22 mouse cellular contexts compared by ENCODE assay signal in the genomic region with DNA sequence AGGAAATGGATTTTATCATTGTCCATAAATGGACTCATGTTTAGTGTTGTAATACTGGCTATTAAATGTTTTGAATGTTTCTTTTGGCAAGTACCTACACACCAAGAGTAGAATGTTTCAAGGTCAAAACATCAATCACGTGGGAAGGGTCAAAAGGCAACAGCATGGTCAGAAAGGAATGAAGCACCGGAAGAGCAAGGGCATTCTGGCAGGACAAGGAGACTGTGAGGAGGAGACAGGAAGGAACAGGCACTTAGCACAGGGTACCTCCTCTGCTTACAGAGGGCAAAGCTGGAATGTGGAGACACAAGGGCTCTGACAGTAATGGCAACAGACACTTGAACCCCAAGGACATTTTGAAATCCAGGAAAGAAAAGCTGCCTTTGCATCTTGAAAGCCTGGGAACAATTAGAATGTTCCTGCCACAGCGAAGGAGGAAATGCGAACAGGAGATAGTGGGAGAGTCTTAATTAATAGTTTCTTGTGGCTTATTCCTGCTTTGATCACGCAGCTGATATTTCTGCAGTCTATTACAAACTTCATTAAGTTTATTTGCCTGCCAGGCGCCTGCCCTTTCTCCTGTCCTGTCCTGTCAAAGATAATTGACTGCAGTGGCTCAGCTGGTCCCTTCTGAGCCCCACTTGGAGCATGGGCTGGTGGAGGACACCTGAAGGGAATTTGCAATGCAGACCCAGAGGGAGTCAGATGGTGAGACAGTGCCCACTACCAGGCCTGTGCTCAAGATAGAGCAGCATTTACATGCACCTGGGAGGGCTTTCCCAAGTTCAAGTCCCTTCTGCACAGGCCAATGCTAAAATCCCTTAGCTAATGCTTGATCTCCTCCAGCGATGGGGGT.
DNase-seq lines count a peak whose midpoint lies in the region; ATAC-seq and TF ChIP-seq lines count a peak whose summit lies in the region.
"Had no signal": no experiment of that assay in that cellular context is flagged by ENCODE, and none has a peak within 500 bp of the region (broad histone marks: within the 10 kb centered on the region; RNA-seq: fewer than 3 reads in every experiment).

No protein-coding gene starts in this region.

- H3K36me3 ChIP-seq in neural tube, embryonic 12.5 days = no peaks in the 10 kb centered on the region
- no peaks in the 10 kb centered on the region for H3K36me3 ChIP-seq in embryonic facial prominence, embryonic 10.5 days (replicated peaks)
- H3K36me3 ChIP-seq in kidney, embryonic 14.5 days (ENCODE audit: control insufficient read depth, insufficient read depth, low read length) = no peaks in the 10 kb centered on the region
- H3K36me3 ChIP-seq: embryonic facial prominence, embryonic 15.5 days; heart, embryonic 10.5 days; intestine, embryonic 15.5 days; lung, embryonic 15.5 days; midbrain, embryonic 15.5 days had no signal

- no peak overlapping the region for H3K9ac ChIP-seq in neural tube, embryonic 12.5 days
- H3K9ac ChIP-seq in kidney, embryonic 14.5 days (ENCODE audit: low read depth, low read length) = no peak overlapping the region
- H3K9ac ChIP-seq: embryonic facial prominence, embryonic 15.5 days; hindbrain, embryonic 14.5 days; intestine, embryonic 15.5 days; liver, embryonic 14.5 days; lung, embryonic 15.5 days; midbrain, embryonic 15.5 days had no signal

- WGBS in neural tube, embryonic 12.5 days = 68% methylated on average over 7 of the region's 7 CpGs
- 42% methylated on average over 7 of the region's 7 CpGs for WGBS in embryonic facial prominence, embryonic 10.5 days
- 23% methylated on average over 7 of the region's 7 CpGs for WGBS in kidney, embryonic 14.5 days
- WGBS in olfactory bulb, adult 2 months = 47% methylated on average over 7 of the region's 7 CpGs

- H3K4me3 ChIP-seq in neural tube, embryonic 12.5 days = no peak overlapping the region
- no peak overlapping the region for H3K4me3 ChIP-seq in embryonic facial prominence, embryonic 10.5 days
- no peak overlapping the region for H3K4me3 ChIP-seq in kidney, embryonic 14.5 days (ENCODE audit: low read length)
- H3K4me3 ChIP-seq in olfactory bulb, adult 2 months (ENCODE audit: insufficient read depth, low read depth, low read length) = no peak overlapping the region
- H3K4me3 ChIP-seq: embryonic facial prominence, embryonic 15.5 days; heart, embryonic 10.5 days; intestine, embryonic 15.5 days; lung, embryonic 15.5 days; midbrain, embryonic 15.5 days had no signal

- no peak for TF ChIP-seq POLR2A in olfactory bulb, adult 2 months (IDR thresholded peaks at IDR 0.05; ENCODE audit: insufficient read depth, low read depth, low read length)

- ATAC-seq in neural tube, embryonic 12.5 days (ENCODE audit: low FRiP score, low read depth) = peak; percentile 61; the same call in 1 of the 2 replicates
- ATAC-seq in kidney, embryonic 14.5 days (ENCODE audit: low FRiP score, low TSS enrichment) = peak; percentile 55; the same call in 1 of the 2 replicates
- ATAC-seq: forebrain, embryonic 16.5 days; intestine, embryonic 15.5 days; midbrain, embryonic 15.5 days had no signal

- H3K9me3 ChIP-seq in neural tube, embryonic 12.5 days = no peaks in the 10 kb centered on the region
- no peaks in the 10 kb centered on the region for H3K9me3 ChIP-seq in embryonic facial prominence, embryonic 10.5 days
- H3K9me3 ChIP-seq in kidney, embryonic 14.5 days (ENCODE audit: control insufficient read depth, low read length) = no peaks in the 10 kb centered on the region
- H3K9me3 ChIP-seq: embryonic facial prominence, embryonic 15.5 days; heart, embryonic 10.5 days; intestine, embryonic 15.5 days; lung, embryonic 15.5 days; midbrain, embryonic 15.5 days had no signal

- no peak for DNase-seq in neural tube, embryonic 10.5 days (ENCODE audit: extremely low spot score, low spot score)
- peak; percentile 16 for DNase-seq in embryonic facial prominence, embryonic 10.5 days (ENCODE audit: low spot score)
- no peak for DNase-seq in left cerebral cortex, adult 9 months (ENCODE audit: low spot score in 2 of 2)
- DNase-seq in right cerebral cortex, postnatal 25 days = no peak
- DNase-seq: adrenal gland, adult 2 months; B cell, adult 2 months; cerebellum, postnatal 14 days; heart, postnatal 10 days; spleen, adult 18-20 months; thymus, adult 18-20 months had no signal

- no peak overlapping the region for H3K4me2 ChIP-seq in neural tube, embryonic 12.5 days (replicated peaks)
- H3K4me2 ChIP-seq in kidney, embryonic 14.5 days (replicated peaks; ENCODE audit: low read depth, low read length) = no peak overlapping the region
- H3K4me2 ChIP-seq: embryonic facial prominence, embryonic 15.5 days; hindbrain, embryonic 14.5 days; intestine, embryonic 15.5 days; lung, embryonic 15.5 days; midbrain, embryonic 15.5 days had no signal

- no peak overlapping the region for H3K27ac ChIP-seq in neural tube, embryonic 12.5 days
- no peak overlapping the region for H3K27ac ChIP-seq in embryonic facial prominence, embryonic 10.5 days (replicated peaks)
- H3K27ac ChIP-seq in kidney, embryonic 14.5 days (ENCODE audit: low read depth, low read length) = no peak overlapping the region
- peak overlapping the region; percentile 32; the same call in 1 of the 2 replicates for H3K27ac ChIP-seq in olfactory bulb, adult 2 months (ENCODE audit: insufficient read depth, low read depth, low read length)
- H3K27ac ChIP-seq: embryonic facial prominence, embryonic 15.5 days; heart, embryonic 10.5 days; hindbrain, embryonic 14.5 days; intestine, embryonic 15.5 days; liver, embryonic 14.5 days; lung, embryonic 15.5 days; macrophage; midbrain, embryonic 15.5 days had no signal

- TF ChIP-seq CTCF in olfactory bulb, adult 2 months (IDR thresholded peaks at IDR 0.05; ENCODE audit: insufficient read depth, low read depth, low read length) = no peak

- H3K4me1 ChIP-seq in neural tube, embryonic 12.5 days = no peaks in the 10 kb centered on the region
- H3K4me1 ChIP-seq in embryonic facial prominence, embryonic 10.5 days = peaks cover 15% of the 10 kb centered on the region
- no peaks in the 10 kb centered on the region; the same call in 1 of the 2 replicates for H3K4me1 ChIP-seq in kidney, embryonic 14.5 days (ENCODE audit: control insufficient read depth, insufficient read depth, low read length)
- H3K4me1 ChIP-seq in olfactory bulb, adult 2 months (ENCODE audit: control insufficient read depth, insufficient read depth, low read length) = peaks cover 17% of the 10 kb centered on the region
- H3K4me1 ChIP-seq: embryonic facial prominence, embryonic 15.5 days; intestine, embryonic 15.5 days; lung, embryonic 15.5 days; midbrain, embryonic 15.5 days had no signal

- H3K27me3 ChIP-seq in neural tube, embryonic 12.5 days (replicated peaks) = no peaks in the 10 kb centered on the region
- H3K27me3 ChIP-seq in embryonic facial prominence, embryonic 10.5 days (replicated peaks; ENCODE audit: low read depth, poor library complexity, severe bottlenecking) = no peaks in the 10 kb centered on the region
- no peaks in the 10 kb centered on the region for H3K27me3 ChIP-seq in kidney, embryonic 14.5 days (ENCODE audit: control insufficient read depth, insufficient read depth, low read length)
- H3K27me3 ChIP-seq: embryonic facial prominence, embryonic 15.5 days; intestine, embryonic 15.5 days; lung, embryonic 15.5 days; midbrain, embryonic 15.5 days had no signal
